Mouse (Mus musculus): ENCODE results near the gene Podxl2.

The Podxl2 gene

GRCm38 (mm10) chr6:88803051-88803450, 71.8 kb downstream of the Podxl2 start:
- in situ Hi-C loops (cut with MseI, MboI), result no loop called here

- in situ Hi-C loops (cut with MseI, MboI), result no loop called here
Observed at GRCm38 (mm10) chr6:88800735-88801134, 74.1 kb downstream of the Podxl2 start.

- in situ Hi-C loops (cut with MseI, MboI), result no loop called here
Observed at GRCm38 (mm10) chr6:88800191-88800590, 74.7 kb downstream of the Podxl2 start.

- in situ Hi-C loops (cut with MseI, MboI), result no loop called here
Observed at GRCm38 (mm10) chr6:88794561-88794971, 80.3 kb downstream of the Podxl2 start.

- in situ Hi-C loops (cut with MseI, MboI), result no loop called here
Observed at GRCm38 (mm10) chr6:88793872-88794271, 81.0 kb downstream of the Podxl2 start.

- in situ Hi-C loops (cut with MseI, MboI), result no loop called here
Observed at GRCm38 (mm10) chr6:88793243-88793642, 81.6 kb downstream of the Podxl2 start.
